23 mouse cellular contexts compared by ENCODE assay signal in the genomic region with DNA sequence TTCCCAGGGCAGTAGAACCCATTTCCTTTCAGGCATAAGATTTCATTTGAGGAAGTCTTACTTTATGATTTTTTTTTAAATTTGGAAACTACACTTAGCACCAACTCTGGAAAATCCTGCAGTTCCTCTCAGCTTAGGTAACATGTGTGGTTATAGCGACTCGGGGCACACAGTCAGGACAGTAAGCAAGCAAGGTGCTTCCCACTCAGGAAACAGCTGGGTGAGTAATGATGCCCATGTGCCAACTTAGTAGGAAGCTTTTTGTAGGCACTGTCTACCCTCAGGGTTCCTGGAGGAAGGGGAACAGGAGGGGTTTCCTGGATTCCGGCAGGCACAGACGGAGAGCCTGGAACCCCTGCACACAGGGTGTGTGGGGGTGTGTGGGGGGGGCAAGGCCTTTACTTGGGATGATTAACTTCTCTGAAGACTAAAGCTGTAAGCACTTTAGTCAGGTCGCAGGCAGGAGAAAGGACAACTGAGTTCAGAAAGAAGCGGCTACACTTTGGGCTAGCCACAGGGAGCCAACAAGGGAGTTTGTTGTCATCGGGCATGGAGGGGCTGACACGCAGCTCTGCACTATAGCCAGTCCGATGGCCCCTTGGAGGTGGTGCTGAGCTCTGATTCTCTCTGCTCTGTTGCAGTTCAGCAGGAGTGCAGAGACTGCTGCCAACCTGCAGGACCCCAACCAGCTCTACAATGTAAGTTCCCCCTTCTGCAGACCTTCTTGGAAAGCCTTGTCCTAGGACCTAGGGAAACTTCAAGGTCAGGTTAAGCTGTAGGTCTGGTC.
DNase-seq lines count a peak whose midpoint lies in the region; ATAC-seq and TF ChIP-seq lines count a peak whose summit lies in the region.
"Had no signal": no experiment of that assay in that cellular context is flagged by ENCODE, and none has a peak within 500 bp of the region (broad histone marks: within the 10 kb centered on the region; RNA-seq: fewer than 3 reads in every experiment).

No protein-coding gene starts in this region.

- H3K9ac ChIP-seq in forebrain, embryonic 11.5 days (ENCODE audit: low read length), result no peak overlapping the region
- H3K9ac ChIP-seq in forebrain, postnatal 0 days, result no peak overlapping the region
- no peak overlapping the region for H3K9ac ChIP-seq in stomach, postnatal 0 days (ENCODE audit: low read length)
- H3K9ac ChIP-seq: hindbrain, embryonic 15.5 days; liver, embryonic 12.5 days had no signal

- ATAC-seq in forebrain, embryonic 11.5 days (replicated peaks; ENCODE audit: low FRiP score), result no peak
- no peak for ATAC-seq in forebrain, postnatal 0 days
- no peak for ATAC-seq in stomach, postnatal 0 days (ENCODE audit: low FRiP score, low TSS enrichment)
- ATAC-seq in erythroblast, adult 5-6 weeks (replicated peaks; ENCODE audit: low FRiP score, poor library complexity, severe bottlenecking), result no peak
- ATAC-seq: forebrain, embryonic 14.5 days; liver, embryonic 12.5 days; midbrain, embryonic 16.5 days had no signal

- no peaks in the 10 kb centered on the region; the same call in 1 of the 2 replicates for H3K4me1 ChIP-seq in forebrain, embryonic 11.5 days (replicated peaks; ENCODE audit: control insufficient read depth, insufficient read depth, low read length)
- H3K4me1 ChIP-seq in forebrain, postnatal 0 days (ENCODE audit: insufficient read depth), result no peaks in the 10 kb centered on the region
- peaks cover 25% of the 10 kb centered on the region for H3K4me1 ChIP-seq in thymus, adult 2 months (replicated peaks; ENCODE audit: control insufficient read depth, insufficient read depth, low read length)
- H3K4me1 ChIP-seq in stomach, postnatal 0 days (replicated peaks; ENCODE audit: control insufficient read depth, insufficient read depth), result no peaks in the 10 kb centered on the region
- H3K4me1 ChIP-seq: hindbrain, embryonic 15.5 days had no signal

- TF ChIP-seq CTCF in forebrain, postnatal 0 days (IDR thresholded peaks at IDR 0.05; ENCODE audit: low read depth), result no peak
- TF ChIP-seq CTCF in thymus, adult 2 months (IDR thresholded peaks at IDR 0.05; ENCODE audit: borderline replicate concordance, control insufficient read depth, extremely low read depth, insufficient read depth, low read length, poor library complexity), result no peak
- no peak for TF ChIP-seq CTCF in stomach, postnatal 0 days (IDR thresholded peaks at IDR 0.05; ENCODE audit: low read depth)

- no peak for TF ChIP-seq EP300 in stomach, postnatal 0 days (optimal IDR thresholded peaks at IDR 0.05)

- WGBS in forebrain, embryonic 11.5 days, result 57% methylated on average over 9 of the region's 9 CpGs
- WGBS in forebrain, postnatal 0 days, result 52% methylated on average over 9 of the region's 9 CpGs
- WGBS in thymus, adult 2 months, result 92% methylated on average over 9 of the region's 9 CpGs
- 73% methylated on average over 9 of the region's 9 CpGs for WGBS in stomach, postnatal 0 days

- no peak overlapping the region for H3K4me2 ChIP-seq in forebrain, embryonic 11.5 days (ENCODE audit: low read depth, low read length, severe bottlenecking)
- no peak overlapping the region for H3K4me2 ChIP-seq in forebrain, postnatal 0 days (ENCODE audit: low read depth)
- H3K4me2 ChIP-seq in stomach, postnatal 0 days (replicated peaks; ENCODE audit: low read depth), result no peak overlapping the region
- H3K4me2 ChIP-seq: hindbrain, embryonic 15.5 days; liver, embryonic 12.5 days had no signal

- no peak overlapping the region for H3K4me3 ChIP-seq in forebrain, embryonic 11.5 days (ENCODE audit: low read depth, low read length)
- no peak overlapping the region for H3K4me3 ChIP-seq in forebrain, postnatal 0 days (ENCODE audit: low read depth, low read length)
- no peak overlapping the region for H3K4me3 ChIP-seq in thymus, adult 2 months (ENCODE audit: control insufficient read depth, insufficient read depth, low read length)
- no peak overlapping the region for H3K4me3 ChIP-seq in stomach, postnatal 0 days (ENCODE audit: low read depth, low read length)
- H3K4me3 ChIP-seq: hindbrain, embryonic 15.5 days; left cerebral cortex, adult 2 months; liver, embryonic 12.5 days had no signal

- peaks cover 6% of the 10 kb centered on the region; the same call in 1 of the 2 replicates for H3K27me3 ChIP-seq in forebrain, embryonic 11.5 days (ENCODE audit: control insufficient read depth, insufficient read depth, low read length)
- no peaks in the 10 kb centered on the region for H3K27me3 ChIP-seq in forebrain, postnatal 0 days (ENCODE audit: insufficient read depth, low read length)
- no peaks in the 10 kb centered on the region for H3K27me3 ChIP-seq in thymus, adult 2 months (ENCODE audit: control insufficient read depth, insufficient read depth, low read length)
- no peaks in the 10 kb centered on the region for H3K27me3 ChIP-seq in stomach, postnatal 0 days (ENCODE audit: control insufficient read depth, insufficient read depth, low read length)
- H3K27me3 ChIP-seq: hindbrain, embryonic 15.5 days; liver, embryonic 12.5 days had no signal

- H3K36me3 ChIP-seq in forebrain, embryonic 11.5 days (ENCODE audit: control insufficient read depth, insufficient read depth, low read length), result no peaks in the 10 kb centered on the region
- H3K36me3 ChIP-seq in forebrain, postnatal 0 days (ENCODE audit: insufficient read depth), result no peaks in the 10 kb centered on the region
- peaks cover 51% of the 10 kb centered on the region for H3K36me3 ChIP-seq in thymus, adult 2 months (ENCODE audit: control insufficient read depth, insufficient read depth, low read length)
- no peaks in the 10 kb centered on the region for H3K36me3 ChIP-seq in stomach, postnatal 0 days (ENCODE audit: control insufficient read depth, insufficient read depth, low read length)
- H3K36me3 ChIP-seq: hindbrain, embryonic 15.5 days; liver, embryonic 12.5 days had no signal

- no peak for TF ChIP-seq POLR2A in thymus, adult 2 months (IDR thresholded peaks at IDR 0.05; ENCODE audit: control insufficient read depth, extremely low read depth, insufficient read depth, low read length, poor library complexity)

- H3K27ac ChIP-seq in forebrain, embryonic 11.5 days (ENCODE audit: low read depth, low read length), result no peak overlapping the region
- no peak overlapping the region for H3K27ac ChIP-seq in forebrain, postnatal 0 days (ENCODE audit: low read depth, low read length)
- no peak overlapping the region for H3K27ac ChIP-seq in thymus, adult 2 months (ENCODE audit: control insufficient read depth, insufficient read depth, low read length)
- no peak overlapping the region for H3K27ac ChIP-seq in stomach, postnatal 0 days (replicated peaks)
- H3K27ac ChIP-seq: hindbrain, embryonic 15.5 days; left cerebral cortex, adult 2 months; liver, embryonic 12.5 days had no signal

- peak; percentile 51 for DNase-seq in forebrain, embryonic 11.5 days (ENCODE audit: low spot score)
- DNase-seq in forebrain, postnatal 0 days, result no peak
- DNase-seq in kidney, adult 18-20 months, result peak; percentile 2
- no peak for DNase-seq in kidney, postnatal 10 days
- peak; percentile 0 for DNase-seq in thymus, adult 2 months
- DNase-seq in thymus, postnatal 14 days, result no peak
- DNase-seq in stomach, postnatal 0 days (ENCODE audit: low spot score), result peak; percentile 8
- DNase-seq: adrenal gland, postnatal 36 days; cerebellum, adult 18-20 months; cerebellum, postnatal 36 days; heart, adult 18-20 months; heart, postnatal 14 days; kidney, adult 11 months; left cerebral cortex, postnatal 4 days; retina, postnatal 1 day; right cerebral cortex, postnatal 4 days; thymus, postnatal 25 days had no signal

- H3K9me3 ChIP-seq in forebrain, embryonic 11.5 days (ENCODE audit: control insufficient read depth, low read length), result no peaks in the 10 kb centered on the region
- H3K9me3 ChIP-seq in forebrain, postnatal 0 days (ENCODE audit: low read length), result no peaks in the 10 kb centered on the region
- no peaks in the 10 kb centered on the region for H3K9me3 ChIP-seq in stomach, postnatal 0 days (ENCODE audit: control insufficient read depth, low read length)
- H3K9me3 ChIP-seq: hindbrain, embryonic 15.5 days; liver, embryonic 12.5 days had no signal

Comparison
In these comparisons a context has a peak if more than half of its experiments do, and no peak if none do; other contexts are left out.
1. DNase-seq: peak in forebrain, embryonic 11.5 days (single experiment), kidney, adult 18-20 months (single experiment), thymus, adult 2 months (single experiment) and stomach, postnatal 0 days (single experiment); none in forebrain, postnatal 0 days (single experiment), kidney, postnatal 10 days (single experiment) and thymus, postnatal 14 days (single experiment).